ENCODE assay signal across 10 mouse cellular contexts in genomic region chr7:132898234-132898633, GRCm38 (mm10). TPM values are rescaled to one million over a fixed set of nuclear protein-coding genes. Genes with fewer than 3 reads are reported as not detected.
DNase-seq lines count a peak whose midpoint lies in the region; ATAC-seq and TF ChIP-seq lines count a peak whose summit lies in the region.
"Had no signal": no experiment of that assay in that cellular context is flagged by ENCODE, and none has a peak within 500 bp of the region (broad histone marks: within the 10 kb centered on the region; RNA-seq: fewer than 3 reads in every experiment).

No protein-coding gene starts in this region.

- H3K27ac ChIP-seq in intestine, postnatal 0 days (ENCODE audit: low read depth, low read length), result no peak overlapping the region
- H3K27ac ChIP-seq in intestine, embryonic 16.5 days (ENCODE audit: low read length), result no peak overlapping the region
- H3K27ac ChIP-seq: embryonic facial prominence, embryonic 15.5 days had no signal

- no peak overlapping the region for H3K4me2 ChIP-seq in intestine, postnatal 0 days (replicated peaks; ENCODE audit: low read depth)
- H3K4me2 ChIP-seq in intestine, embryonic 16.5 days (ENCODE audit: low read depth, low read length), result no peak overlapping the region
- H3K4me2 ChIP-seq: embryonic facial prominence, embryonic 15.5 days had no signal

- no peaks in the 10 kb centered on the region for H3K4me1 ChIP-seq in intestine, postnatal 0 days (replicated peaks; ENCODE audit: control insufficient read depth, insufficient read depth, low read length)
- peaks cover 5% of the 10 kb centered on the region; the same call in 1 of the 2 replicates for H3K4me1 ChIP-seq in intestine, embryonic 16.5 days (ENCODE audit: control insufficient read depth, insufficient read depth, low read length)
- H3K4me1 ChIP-seq: embryonic facial prominence, embryonic 15.5 days had no signal

- peak; percentile 71 for DNase-seq in ES-CJ7 (ENCODE audit: low read depth, low spot score)
- peak; percentile 61 for DNase-seq in c-Kit-positive CD71-positive TER-119-positive erythroid progenitor cells, embryonic 14.5 days (ENCODE audit: low spot score)
- peak; percentile 31 for DNase-seq in retina, postnatal 1 day
- no peak for DNase-seq in urinary bladder, adult 18-20 months (ENCODE audit: low spot score in 2 of 2)
- DNase-seq in adrenal gland, adult 8-10 months, result no peak
- DNase-seq: layer of hippocampus, adult 9-11 months had no signal

- peak; percentile 72 for TF ChIP-seq CTCF in intestine, postnatal 0 days (IDR thresholded peaks at IDR 0.05; ENCODE audit: low read depth)

- no peaks in the 10 kb centered on the region for H3K36me3 ChIP-seq in intestine, postnatal 0 days (ENCODE audit: control insufficient read depth, insufficient read depth)
- no peaks in the 10 kb centered on the region for H3K36me3 ChIP-seq in intestine, embryonic 16.5 days (ENCODE audit: control insufficient read depth, insufficient read depth, low read length)
- H3K36me3 ChIP-seq: embryonic facial prominence, embryonic 15.5 days had no signal

- no peak overlapping the region for H3K9ac ChIP-seq in intestine, postnatal 0 days (ENCODE audit: low read depth, low read length)
- no peak overlapping the region for H3K9ac ChIP-seq in intestine, embryonic 16.5 days (ENCODE audit: low read depth, low read length)
- H3K9ac ChIP-seq: embryonic facial prominence, embryonic 15.5 days had no signal

- H3K4me3 ChIP-seq in intestine, postnatal 0 days (ENCODE audit: low read depth, low read length), result no peak overlapping the region
- no peak overlapping the region for H3K4me3 ChIP-seq in intestine, embryonic 16.5 days (ENCODE audit: low read length)
- H3K4me3 ChIP-seq: embryonic facial prominence, embryonic 15.5 days had no signal

- no peak for ATAC-seq in intestine, postnatal 0 days
- ATAC-seq in intestine, embryonic 16.5 days, result no peak
- ATAC-seq in activated CD4-positive, CD25-positive, alpha-beta regulatory T cell, adult 4 months, result no peak

- WGBS in intestine, postnatal 0 days, result 92% methylated on average over 2 of the region's 2 CpGs
- 93% methylated on average over 2 of the region's 2 CpGs for WGBS in intestine, embryonic 16.5 days

- H3K27me3 ChIP-seq in intestine, postnatal 0 days (replicated peaks; ENCODE audit: control insufficient read depth, insufficient read depth, low read length), result no peaks in the 10 kb centered on the region
- H3K27me3 ChIP-seq in intestine, embryonic 16.5 days (replicated peaks; ENCODE audit: control insufficient read depth, insufficient read depth, low read length), result no peaks in the 10 kb centered on the region
- H3K27me3 ChIP-seq: embryonic facial prominence, embryonic 15.5 days had no signal

- H3K9me3 ChIP-seq in intestine, postnatal 0 days (ENCODE audit: control insufficient read depth), result no peaks in the 10 kb centered on the region
- H3K9me3 ChIP-seq in intestine, embryonic 16.5 days (ENCODE audit: control insufficient read depth, low read length), result no peaks in the 10 kb centered on the region
- H3K9me3 ChIP-seq: embryonic facial prominence, embryonic 15.5 days had no signal

RNA-seq across cellular contexts. Expression of gene Zranb1, which starts 32.7 kb away (rescaled TPM):
- 8.7 and 9.8 TPM in 2 replicates for polyA plus RNA-seq in intestine, postnatal 0 days (2015; fragmentation: Nextera tagmentation; extraction: Ambion mirVana)
- 5.7 and 6.3 TPM in 2 replicates for polyA plus RNA-seq in intestine, embryonic 16.5 days (2015; fragmentation: Nextera tagmentation; extraction: Ambion mirVana)
- polyA plus RNA-seq in activated CD4-positive, CD25-positive, alpha-beta regulatory T cell, adult 4 months (2017; shearing (Covaris generic)), result 10 to 100 TPM in 1 of 2 experiments, 1 to 10 TPM in 1; 8.7 to 10.8 TPM
- 10 to 100 TPM; 33.4 to 37.8 (median 36.2) TPM for total RNA-seq in adrenal gland, adult 8-10 months (2022)

RNA-seq across cellular contexts. Expression of gene Abraxas2, which starts 39.2 kb away (rescaled TPM):
- polyA plus RNA-seq in intestine, postnatal 0 days (2015; fragmentation: Nextera tagmentation; extraction: Ambion mirVana), result 26.0 and 27.1 TPM in 2 replicates
- polyA plus RNA-seq in intestine, embryonic 16.5 days (2015; fragmentation: Nextera tagmentation; extraction: Ambion mirVana), result 31.7 and 32.4 TPM in 2 replicates
- polyA plus RNA-seq in activated CD4-positive, CD25-positive, alpha-beta regulatory T cell, adult 4 months (2017; shearing (Covaris generic)), result 10 to 100 TPM; 29.6 to 36.5 TPM
- 10 to 100 TPM; 30.5 to 39.6 (median 34.8) TPM for total RNA-seq in adrenal gland, adult 8-10 months (2022)

RNA-seq across cellular contexts. Expression of gene Eef1akmt2, which starts 45.8 kb away (rescaled TPM):
- 34.3 and 37.8 TPM in 2 replicates for polyA plus RNA-seq in intestine, postnatal 0 days (2015; fragmentation: Nextera tagmentation; extraction: Ambion mirVana)
- 47.6 and 52.1 TPM in 2 replicates for polyA plus RNA-seq in intestine, embryonic 16.5 days (2015; fragmentation: Nextera tagmentation; extraction: Ambion mirVana)
- polyA plus RNA-seq in activated CD4-positive, CD25-positive, alpha-beta regulatory T cell, adult 4 months (2017; shearing (Covaris generic)), result 10 to 100 TPM; 59.5 to 60.2 TPM
- total RNA-seq in adrenal gland, adult 8-10 months (2022), result 10 to 100 TPM; 25.1 to 38.6 (median 32.1) TPM

Comparison
In these comparisons a context has a peak if more than half of its experiments do, and no peak if none do; other contexts are left out.
1. DNase-seq: peak in ES-CJ7 (single experiment), c-Kit-positive CD71-positive TER-119-positive erythroid progenitor cells, embryonic 14.5 days (single experiment) and retina, postnatal 1 day (single experiment); none in urinary bladder, adult 18-20 months (0 of 2) and adrenal gland, adult 8-10 months (single experiment).